Mouse (Mus musculus) E14TG2a.4 (cell line): ENCODE measurements around the gene Tinag.
"Not testable (repeated sequence)": the region's sequence is repeated elsewhere in the genome, so short reads cannot be mapped to it uniquely, and the experiment has no call there.

Experiments used
- H3K27me3 ChIP-seq: 2 replicates; pipeline ENCODE4 v1.6.1; 2014; ENCODE audit warnings: low read length, control low read depth; ENCODE audit not compliant: insufficient read depth
- H3K36me3 ChIP-seq: 2 replicates; pipeline ENCODE4 v1.6.1; 2014; ENCODE audit warnings: low read length, control low read depth; ENCODE audit not compliant: insufficient read depth
- H3K4me1 ChIP-seq: replicated peaks from 2 replicates; pipeline ENCODE4 v1.6.1; 2014; ENCODE audit warnings: low read depth, low read length, control low read depth
- H3K4me3 ChIP-seq: replicated peaks from 2 replicates; pipeline ENCODE4 v1.5.1; 2014; ENCODE audit warnings: mild to moderate bottlenecking, low read length
- H3K9me3 ChIP-seq: 2 replicates; pipeline ENCODE4 v1.6.1; 2014; ENCODE audit warnings: low read length, control low read depth
- CTCF ChIP-seq: conservative IDR thresholded peaks from 2 replicates; pipeline ENCODE4 v1.5.1; 2014; ENCODE audit warnings: low read length
- NANOG ChIP-seq: IDR thresholded peaks from 2 replicates; pipeline ENCODE4 v1.6.1; 2014; ENCODE audit warnings: borderline replicate concordance, low read length, mixed read lengths
- POU5F1 ChIP-seq: IDR thresholded peaks from 2 replicates; pipeline ENCODE4 v1.6.1; 2014; ENCODE audit warnings: low read length, borderline replicate concordance

The Tinag gene

GRCm38 (mm10) chr9:77045585-77045984 is at the start of gene Tinag:
TSS of gene Tinag (minus strand) at chr9:77045794.
- no peaks in the 10 kb centered on the region for H3K4me1 ChIP-seq
- no peak within 1 kb of the TSS for H3K4me3 ChIP-seq
- no peaks in the 10 kb centered on the region for H3K27me3 ChIP-seq
- TF ChIP-seq POU5F1 (no peak), NANOG (no peak), CTCF (no peak)
- H3K36me3 ChIP-seq = no peaks in the 10 kb centered on the region
- no peaks in the 10 kb centered on the region for H3K9me3 ChIP-seq

DNA sequence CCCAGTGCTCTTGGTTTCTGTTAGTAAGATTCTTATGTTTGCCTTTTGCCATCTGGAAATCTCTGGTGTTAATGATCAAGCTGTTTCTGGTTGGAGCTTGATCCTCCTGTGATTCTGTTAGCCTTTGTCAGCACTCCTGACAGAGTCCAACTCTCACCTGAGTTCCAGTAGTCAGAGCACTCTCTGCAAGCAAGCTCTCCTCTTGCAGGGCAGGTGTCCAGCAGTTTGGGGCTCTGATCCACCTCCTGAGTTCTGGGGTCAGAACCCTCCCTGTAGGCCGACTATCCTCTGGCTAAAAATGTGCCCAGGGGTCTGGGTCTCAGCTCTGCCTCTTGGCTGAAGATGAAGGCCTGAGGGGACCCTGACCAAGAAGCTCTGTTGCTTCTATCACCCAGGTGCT is 37.6 kb upstream of the Tinag start:
- not testable (repeated sequence) for H3K4me1 ChIP-seq, H3K36me3 ChIP-seq, H3K27me3 ChIP-seq, H3K4me3 ChIP-seq, H3K9me3 ChIP-seq

GRCm38 (mm10) chr9:77071676-77072075 is 26.1 kb upstream of the Tinag start:
- Histone ChIP-seq H3K36me3 (no peaks in the 10 kb centered on the region), H3K27me3 (no peaks in the 10 kb centered on the region), H3K9me3 (no peaks in the 10 kb centered on the region), H3K4me1 (no peaks in the 10 kb centered on the region), H3K4me3 (no peak overlapping the region)
- TF ChIP-seq CTCF (no peak), POU5F1 (no peak), NANOG (no peak)

DNA sequence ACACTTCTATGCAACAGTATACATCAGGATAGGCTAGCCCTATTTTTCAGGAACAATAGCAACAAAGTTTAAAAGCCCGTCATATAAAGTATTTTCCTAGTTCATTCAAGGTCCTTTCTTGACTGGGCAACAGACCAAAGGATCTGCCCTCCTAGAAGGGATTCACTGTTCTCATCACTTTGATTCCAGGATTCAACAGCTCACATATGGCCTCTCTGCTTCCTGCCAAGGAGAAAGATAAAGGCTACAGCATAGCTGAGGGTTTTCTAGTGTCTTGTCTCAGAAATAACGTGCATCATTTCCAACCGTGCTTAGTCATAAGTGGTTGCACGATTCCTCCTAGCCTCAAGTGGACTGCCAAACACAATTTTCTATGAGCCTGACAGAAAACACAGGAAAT is 11.0 kb upstream of the Tinag start:
- H3K9me3 ChIP-seq = no peaks in the 10 kb centered on the region
- TF ChIP-seq POU5F1 (no peak), NANOG (no peak), CTCF (no peak)
- H3K36me3 ChIP-seq = no peaks in the 10 kb centered on the region
- H3K4me3 ChIP-seq = no peak overlapping the region
- no peaks in the 10 kb centered on the region for H3K27me3 ChIP-seq
- H3K4me1 ChIP-seq = no peaks in the 10 kb centered on the region

GRCm38 (mm10) chr9:77054426-77055193 is 9.0 kb upstream of the Tinag start:
- Histone ChIP-seq H3K36me3 (no peaks in the 10 kb centered on the region), H3K9me3 (no peaks in the 10 kb centered on the region), H3K4me3 (no peak overlapping the region), H3K27me3 (no peaks in the 10 kb centered on the region), H3K4me1 (no peaks in the 10 kb centered on the region)
- TF ChIP-seq CTCF = no peak
- no peak for TF ChIP-seq NANOG
- TF ChIP-seq POU5F1 = no peak

DNA sequence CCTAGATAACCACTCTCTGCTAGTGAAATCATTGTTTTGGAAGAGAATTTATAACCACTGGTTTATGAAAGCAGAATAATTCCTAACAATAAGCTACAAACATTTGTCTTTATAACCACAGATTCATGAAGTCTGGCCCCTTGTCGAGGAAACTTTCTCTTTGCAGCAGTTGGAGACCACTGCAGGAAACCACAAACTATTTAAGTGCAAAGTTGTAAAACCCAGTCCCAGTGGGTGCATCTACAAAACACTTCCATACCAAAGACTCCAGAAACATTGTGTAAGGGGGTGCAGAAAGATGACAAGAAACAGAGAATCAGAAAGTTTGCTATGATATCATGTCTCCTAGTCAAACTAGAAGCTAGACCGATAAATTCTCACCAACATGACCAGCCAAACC is 5.8 kb upstream of the Tinag start:
- Histone ChIP-seq H3K4me1 (no peaks in the 10 kb centered on the region), H3K36me3 (no peaks in the 10 kb centered on the region), H3K27me3 (no peaks in the 10 kb centered on the region), H3K9me3 (no peaks in the 10 kb centered on the region), H3K4me3 (no peak overlapping the region)
- TF ChIP-seq POU5F1 (no peak), CTCF (no peak), NANOG (no peak)

DNA sequence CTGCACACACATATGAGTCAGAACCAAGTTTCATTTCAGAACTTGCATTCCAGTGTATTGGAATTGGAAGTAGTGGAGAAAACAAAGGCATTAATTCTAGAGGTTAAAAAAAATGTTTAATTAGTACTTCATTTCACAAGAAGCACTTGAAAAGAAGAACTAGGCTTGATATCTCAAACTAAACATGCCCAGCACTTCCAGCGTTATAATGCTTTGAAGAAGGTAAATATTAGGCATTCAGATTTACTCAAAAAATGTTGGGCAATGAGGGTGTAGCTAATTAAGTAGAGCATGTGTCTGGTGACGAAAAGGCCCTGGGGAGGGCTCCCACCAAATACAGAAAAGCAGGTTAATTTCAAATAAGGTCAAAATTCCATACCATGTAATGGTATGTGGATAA is 4.1 kb upstream of the Tinag start:
- no peaks in the 10 kb centered on the region for H3K9me3 ChIP-seq
- no peak overlapping the region for H3K4me3 ChIP-seq
- no peaks in the 10 kb centered on the region for H3K4me1 ChIP-seq
- no peaks in the 10 kb centered on the region for H3K36me3 ChIP-seq
- TF ChIP-seq POU5F1 (no peak), CTCF (no peak), NANOG (no peak)
- no peaks in the 10 kb centered on the region for H3K27me3 ChIP-seq

- TF ChIP-seq NANOG (no peak), POU5F1 (no peak), CTCF (no peak)
- no peaks in the 10 kb centered on the region for H3K4me1 ChIP-seq
- H3K36me3 ChIP-seq = no peaks in the 10 kb centered on the region
- H3K9me3 ChIP-seq = no peaks in the 10 kb centered on the region
- no peak overlapping the region for H3K4me3 ChIP-seq
- no peaks in the 10 kb centered on the region for H3K27me3 ChIP-seq
Measured at GRCm38 (mm10) chr9:77046067-77046715, 597 bp upstream of the Tinag start.

DNA sequence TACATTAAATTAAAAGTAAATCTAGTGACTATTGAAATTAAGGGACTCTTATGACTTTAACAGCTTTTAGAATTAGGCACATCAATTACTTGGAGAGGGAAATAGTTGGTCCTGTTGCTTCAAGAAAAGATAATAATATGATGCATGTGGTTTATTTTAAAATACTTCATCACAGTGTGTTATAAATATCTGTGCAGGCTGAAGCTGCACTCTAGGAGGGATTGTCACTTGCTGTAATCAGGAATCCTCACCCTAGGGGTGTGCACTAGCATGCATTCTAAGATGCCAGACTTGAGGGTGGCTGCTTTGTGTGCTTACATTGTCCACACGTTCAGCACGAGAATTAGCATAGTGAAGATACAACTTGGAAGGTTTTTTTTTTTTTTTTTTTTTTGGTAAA is 10.2 kb downstream of the Tinag start:
- Histone ChIP-seq H3K4me3 (no peak overlapping the region), H3K36me3 (no peaks in the 10 kb centered on the region)
- TF ChIP-seq NANOG = no peak
- TF ChIP-seq POU5F1 = no peak
- no peak for TF ChIP-seq CTCF

More for the DNA sequence above, 10.2 kb downstream of the Tinag start:
- no peaks in the 10 kb centered on the region for H3K9me3 ChIP-seq
- H3K27me3 ChIP-seq = no peaks in the 10 kb centered on the region
- no peaks in the 10 kb centered on the region for H3K4me1 ChIP-seq
